Comparison of ENCODE assay signal across 9 mouse cellular contexts in genomic region chr4:57065273-57065672, GRCm38 (mm10).
DNase-seq lines count a peak whose midpoint lies in the region; ATAC-seq lines count a peak whose summit lies in the region.
"Had no signal": no experiment of that assay in that cellular context is flagged by ENCODE, and none has a peak within 500 bp of the region (broad histone marks: within the 10 kb centered on the region; RNA-seq: fewer than 3 reads in every experiment).

No protein-coding gene starts in this region.

- H3K4me3 ChIP-seq in intestine, embryonic 14.5 days (ENCODE audit: low read depth, low read length), result no peak overlapping the region
- no peak overlapping the region for H3K4me3 ChIP-seq in midbrain, embryonic 10.5 days

- no peak overlapping the region for H3K9ac ChIP-seq in intestine, embryonic 14.5 days (ENCODE audit: low read length)

- no peak overlapping the region for H3K4me2 ChIP-seq in intestine, embryonic 14.5 days (ENCODE audit: low read length)

- no peaks in the 10 kb centered on the region for H3K27me3 ChIP-seq in intestine, embryonic 14.5 days (replicated peaks; ENCODE audit: control insufficient read depth, insufficient read depth, low read length)
- H3K27me3 ChIP-seq in midbrain, embryonic 10.5 days (ENCODE audit: low read depth, poor library complexity, severe bottlenecking), result no peaks in the 10 kb centered on the region

- ATAC-seq in activated CD4-positive, CD25-positive, alpha-beta regulatory T cell, adult 4 months, result peak; percentile 40
- ATAC-seq in intestine, embryonic 14.5 days (replicated peaks; ENCODE audit: low FRiP score, low TSS enrichment, low read depth), result 0 out of 2 replicates have a peak, but pooled peaks have one; percentile 77

- no peaks in the 10 kb centered on the region for H3K9me3 ChIP-seq in intestine, embryonic 14.5 days (ENCODE audit: control insufficient read depth, low read length)
- H3K9me3 ChIP-seq in midbrain, embryonic 10.5 days (replicated peaks), result no peaks in the 10 kb centered on the region

- intact Hi-C loops in left cerebral cortex, postnatal 10 days (cut with DNase I), result loop anchor here (5.0 kb wide), 1 partner anchor 77 kb away; the partner anchor contains the start of gene Epb41l4b

- peak; percentile 90 to 92 for DNase-seq in cerebellum, postnatal 10 days
- peak; percentile 81 for DNase-seq in gastrocnemius, adult 18-20 months (ENCODE audit: low spot score)
- DNase-seq in intestine, embryonic 14.5 days (ENCODE audit: low spot score), result peak; percentile 85
- DNase-seq in left cerebral cortex, postnatal 10 days (ENCODE audit: extremely low spot score in 1 of 2, low spot score in 2 of 2), result peak; percentile 54 to 74
- DNase-seq in midbrain, embryonic 10.5 days (ENCODE audit: low spot score), result peak; percentile 76
- DNase-seq in right cerebral cortex, postnatal 4 days, result peak; percentile 72
- DNase-seq in urinary bladder, postnatal 4 days (ENCODE audit: low spot score in 2 of 2), result peak; percentile 57 to 83

- no peak overlapping the region for H3K27ac ChIP-seq in intestine, embryonic 14.5 days (ENCODE audit: low read depth)
- H3K27ac ChIP-seq in midbrain, embryonic 10.5 days (replicated peaks), result peak overlapping the region; percentile 76
- H3K27ac ChIP-seq: macrophage had no signal

- WGBS in intestine, embryonic 14.5 days, result 28% methylated on average over 4 of the region's 4 CpGs
- 20% methylated on average over 4 of the region's 4 CpGs for WGBS in midbrain, embryonic 10.5 days

- H3K36me3 ChIP-seq in intestine, embryonic 14.5 days (ENCODE audit: control insufficient read depth, insufficient read depth, low read length), result no peaks in the 10 kb centered on the region
- no peaks in the 10 kb centered on the region for H3K36me3 ChIP-seq in midbrain, embryonic 10.5 days

- H3K4me1 ChIP-seq in intestine, embryonic 14.5 days (replicated peaks; ENCODE audit: control insufficient read depth, insufficient read depth, low read length), result no peaks in the 10 kb centered on the region; the same call in 1 of the 2 replicates
- H3K4me1 ChIP-seq in midbrain, embryonic 10.5 days, result peaks cover 30% of the 10 kb centered on the region
